Mouse (Mus musculus) splenic B cell, adult 2 months (primary cell): ENCODE measurements at regions not wholly inside any gene's neighbourhood (a gene's known extent, or its start where the extent isn't known, plus 50 kb on each side); places are given as distances from the start of the nearest gene placed in this dataset.

Experiments used
- DNase-seq: peaks from one replicate; pipeline ENCODE4 v3.0.0-alpha.2; 2011; ENCODE audit warnings: low read depth, low spot score
- H3K27me3 ChIP-seq: 2 replicates; pipeline ENCODE4 v1.6.1; 2012; ENCODE audit warnings: mild to moderate bottlenecking, low read length, moderate library complexity, mixed read lengths; ENCODE audit not compliant: control insufficient read depth, poor library complexity, insufficient read depth, severe bottlenecking
- H3K36me3 ChIP-seq: 2 replicates; pipeline ENCODE4 v1.6.1; 2012; ENCODE audit warnings: mild to moderate bottlenecking, low read length, moderate library complexity, mixed read lengths; ENCODE audit not compliant: control insufficient read depth, poor library complexity, insufficient read depth, severe bottlenecking

- DNase-seq: no peak
- Histone ChIP-seq H3K36me3 (no peaks in the 10 kb centered on the region), H3K27me3 (no peaks in the 10 kb centered on the region)
Measured at GRCm38 (mm10) chr1:105152175-105152828, 204.2 kb downstream of the Rnf152 start.

DNA sequence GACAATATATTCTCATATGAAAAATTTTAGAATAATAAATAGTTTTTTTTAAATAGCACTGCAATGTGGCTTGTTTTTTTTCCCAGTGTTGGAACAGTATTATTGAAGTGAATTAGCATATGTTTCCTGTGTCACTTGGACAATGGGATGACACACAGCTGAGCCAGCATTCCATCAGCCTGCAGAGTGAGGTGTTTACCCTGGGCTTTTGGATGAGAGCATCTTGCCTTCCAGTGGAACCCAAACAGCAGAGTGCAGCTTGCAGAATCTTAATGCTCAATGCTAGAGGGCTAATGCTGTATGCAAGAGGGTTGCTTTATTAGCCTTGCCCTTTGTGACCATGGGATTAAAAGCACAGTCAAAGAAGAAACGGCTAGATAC lies 205.1 kb downstream of the Rnf152 start:
- H3K27me3 ChIP-seq: no peaks in the 10 kb centered on the region

GRCm38 (mm10) chr1:105150624-105151465 lies 205.7 kb downstream of the Rnf152 start:
- no peak for DNase-seq
- no peaks in the 10 kb centered on the region for H3K27me3 ChIP-seq
- no peaks in the 10 kb centered on the region for H3K36me3 ChIP-seq

More for the DNA sequence above, 205.1 kb downstream of the Rnf152 start:
- H3K36me3 ChIP-seq: no peaks in the 10 kb centered on the region
- DNase-seq: no peak

- Histone ChIP-seq H3K27me3 (no peaks in the 10 kb centered on the region), H3K36me3 (no peaks in the 10 kb centered on the region)
- no peak for DNase-seq
Measured at GRCm38 (mm10) chr1:105148792-105149191, 207.7 kb downstream of the Rnf152 start.

DNA sequence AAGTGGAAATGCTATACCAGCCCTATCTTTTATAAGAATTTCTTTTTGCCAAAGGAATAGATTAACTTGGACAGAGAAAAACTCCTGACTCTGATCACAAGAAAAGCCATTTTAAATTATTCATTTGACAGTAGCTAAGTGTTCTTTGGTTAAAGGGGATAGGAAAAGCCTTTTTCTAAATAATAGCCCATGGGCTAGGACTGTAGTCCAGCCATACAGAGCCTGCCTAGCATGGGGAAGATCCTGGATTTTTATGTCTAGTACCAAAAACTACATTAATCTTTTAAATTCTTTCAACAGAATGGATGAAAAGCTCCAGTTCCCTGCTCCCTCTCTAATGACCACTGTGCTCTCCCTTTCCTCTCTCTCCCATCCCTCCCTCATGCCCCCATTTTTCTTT lies 208.5 kb downstream of the Rnf152 start:
- Histone ChIP-seq H3K27me3 (no peaks in the 10 kb centered on the region), H3K36me3 (no peaks in the 10 kb centered on the region)
- DNase-seq: no peak

DNA sequence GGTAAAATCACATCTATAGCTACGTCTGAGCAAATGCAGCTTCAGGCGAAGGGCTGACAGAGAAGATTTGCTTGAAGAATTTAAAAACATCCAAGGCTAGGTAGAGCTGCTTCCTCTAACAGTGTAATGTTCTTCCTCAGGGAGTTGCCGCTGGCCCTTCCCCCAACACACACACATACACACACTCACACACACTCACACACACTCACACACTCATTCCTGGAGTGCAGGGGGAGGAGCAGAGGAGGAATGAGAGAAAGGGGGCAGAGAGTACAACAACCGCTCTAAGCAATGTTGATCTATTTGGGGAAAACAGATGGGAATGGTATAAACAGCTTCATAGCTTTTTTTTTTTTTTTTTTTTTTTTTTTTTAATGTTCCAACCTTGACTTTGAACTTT lies 232.6 kb downstream of the Rnf152 start:
- Histone ChIP-seq H3K36me3 (no peaks in the 10 kb centered on the region), H3K27me3 (no peaks in the 10 kb centered on the region)
- no peak for DNase-seq

DNA sequence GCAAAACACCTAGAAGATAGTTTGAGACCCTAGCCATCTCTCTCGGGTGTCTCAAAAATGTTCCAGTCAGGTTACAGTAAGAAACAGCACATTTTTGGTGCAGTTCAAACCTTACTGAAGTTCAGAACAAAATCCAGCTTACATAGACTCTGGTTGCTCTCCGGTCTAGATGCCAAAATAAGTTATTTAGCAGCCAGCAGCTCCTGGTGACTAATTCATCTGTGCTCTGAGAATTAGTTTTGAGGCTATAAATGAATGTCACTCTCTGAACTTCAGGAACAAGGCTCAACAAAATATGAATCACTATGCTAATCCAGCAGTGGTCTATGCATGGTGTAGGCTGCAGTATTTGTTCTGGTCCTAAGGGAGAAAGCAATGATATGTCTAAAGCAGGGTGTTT lies 238.6 kb downstream of the Rnf152 start:
- no peak for DNase-seq
- Histone ChIP-seq H3K27me3 (no peaks in the 10 kb centered on the region), H3K36me3 (no peaks in the 10 kb centered on the region)

- Histone ChIP-seq H3K27me3 (no peaks in the 10 kb centered on the region), H3K36me3 (no peaks in the 10 kb centered on the region)
- DNase-seq: no peak
Measured at GRCm38 (mm10) chr1:105116231-105116630, 240.3 kb downstream of the Rnf152 start.

- no peaks in the 10 kb centered on the region for H3K36me3 ChIP-seq
- DNase-seq: no peak
- no peaks in the 10 kb centered on the region for H3K27me3 ChIP-seq
Measured at GRCm38 (mm10) chr1:105115391-105115790, 241.1 kb downstream of the Rnf152 start.

DNA sequence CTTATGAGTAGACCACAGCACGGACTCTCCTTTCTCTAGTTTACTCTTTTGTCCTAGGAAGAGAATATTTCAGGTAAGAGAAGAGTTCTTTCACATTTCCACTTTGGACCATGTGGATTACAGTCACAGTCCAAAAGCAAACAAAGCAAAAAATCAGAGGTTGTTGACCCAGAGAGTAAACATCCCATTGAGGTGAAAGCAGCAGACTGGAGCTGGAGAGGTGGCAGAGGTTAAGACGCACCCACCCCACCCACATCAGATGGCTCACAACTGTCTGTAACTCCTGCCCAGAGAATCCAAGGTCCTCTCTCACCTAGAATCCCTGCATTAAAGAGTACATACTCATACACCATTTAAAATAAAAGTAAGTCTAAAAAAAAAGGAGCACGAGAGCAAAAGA lies 241.7 kb downstream of the Rnf152 start:
- DNase-seq: no peak
- no peaks in the 10 kb centered on the region for H3K27me3 ChIP-seq
- H3K36me3 ChIP-seq: no peaks in the 10 kb centered on the region

DNA sequence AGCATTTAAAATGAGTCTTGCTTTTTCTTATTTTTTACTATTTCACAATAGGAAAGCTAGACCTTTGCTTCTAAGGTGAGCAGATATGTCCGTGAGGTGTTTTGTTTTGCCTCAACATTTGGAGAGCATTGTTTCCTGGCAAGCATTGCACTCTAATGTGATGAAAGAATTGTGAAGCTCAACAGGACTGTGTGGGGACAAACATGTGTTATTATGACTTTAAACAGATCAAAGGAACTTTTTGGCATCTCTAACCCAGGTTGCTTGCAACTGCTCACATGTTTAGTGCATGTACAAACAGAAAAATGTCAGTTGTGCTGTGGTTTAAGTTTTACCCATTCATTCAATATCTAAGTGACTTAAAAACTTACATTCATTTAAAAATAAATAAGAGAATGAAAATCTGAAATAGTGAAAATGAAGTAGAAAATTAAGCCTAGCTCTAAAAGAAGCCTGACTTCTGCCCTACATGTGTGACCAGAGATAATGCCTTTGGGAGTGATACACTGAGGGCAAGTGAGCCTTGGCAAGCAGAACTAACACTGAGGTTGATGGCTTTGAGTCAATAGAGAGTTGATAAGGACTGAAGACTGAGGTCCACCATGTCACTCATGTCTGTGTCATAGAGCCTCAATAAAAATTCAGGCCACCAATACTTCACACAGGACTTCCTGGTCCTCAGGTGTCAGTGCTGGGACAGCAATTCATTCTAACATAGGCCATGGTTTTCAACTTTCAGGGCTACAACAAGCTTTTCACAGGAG lies 243.6 kb downstream of the Rnf152 start:
- DNase-seq: no peak
- no peaks in the 10 kb centered on the region for H3K36me3 ChIP-seq
- no peaks in the 10 kb centered on the region for H3K27me3 ChIP-seq

DNA sequence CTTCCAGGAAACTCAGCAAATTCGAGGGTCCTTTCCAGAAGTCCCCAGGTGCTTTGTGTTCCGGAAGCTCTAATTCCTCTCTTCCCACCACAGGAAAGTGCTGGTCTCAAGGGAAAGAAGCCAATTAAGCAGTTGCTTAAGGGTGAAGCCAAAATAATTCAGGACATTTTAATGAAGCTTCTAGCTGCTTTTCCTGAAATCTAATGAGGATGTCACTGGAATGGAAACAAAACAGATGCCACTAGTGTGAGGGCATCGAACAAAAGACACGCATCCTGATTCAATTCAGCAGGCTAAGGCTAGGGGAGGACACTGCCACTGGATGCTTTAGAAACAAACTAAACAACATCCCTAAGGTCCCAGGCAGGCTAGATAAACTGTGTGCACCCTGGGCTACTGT lies 245.3 kb downstream of the Rnf152 start:
- Histone ChIP-seq H3K27me3 (no peaks in the 10 kb centered on the region), H3K36me3 (no peaks in the 10 kb centered on the region)
- no peak for DNase-seq

DNA sequence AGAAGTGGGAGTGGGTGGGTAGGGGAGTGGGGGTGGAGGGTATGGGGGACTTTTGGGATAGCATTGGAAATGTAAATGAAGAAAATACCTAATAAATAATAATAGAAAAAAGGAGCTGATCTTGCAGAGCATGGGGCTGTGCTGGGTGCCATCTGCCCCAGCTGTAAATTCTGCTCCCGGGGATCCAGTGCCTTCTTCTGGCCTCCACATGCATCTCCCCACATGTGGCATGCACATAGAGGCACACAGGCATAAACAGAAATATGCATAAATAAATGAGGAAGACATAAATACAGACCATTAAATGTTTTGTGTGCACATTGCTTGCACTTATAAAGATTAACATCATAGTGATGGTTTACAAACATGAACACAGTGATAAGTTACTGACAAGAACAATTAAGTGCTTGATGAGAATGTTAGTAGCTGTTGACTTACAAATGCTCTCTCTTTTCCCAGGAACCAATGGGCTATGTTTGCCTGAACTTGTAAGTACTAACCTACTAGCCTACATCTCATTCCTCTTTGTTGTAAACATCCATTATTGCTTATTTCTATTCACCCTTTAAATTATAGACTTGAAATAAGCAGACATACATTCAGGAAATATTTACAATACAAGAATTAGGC lies 245.8 kb downstream of the Rnf152 start:
- H3K36me3 ChIP-seq: no peaks in the 10 kb centered on the region
- DNase-seq: no peak

DNA sequence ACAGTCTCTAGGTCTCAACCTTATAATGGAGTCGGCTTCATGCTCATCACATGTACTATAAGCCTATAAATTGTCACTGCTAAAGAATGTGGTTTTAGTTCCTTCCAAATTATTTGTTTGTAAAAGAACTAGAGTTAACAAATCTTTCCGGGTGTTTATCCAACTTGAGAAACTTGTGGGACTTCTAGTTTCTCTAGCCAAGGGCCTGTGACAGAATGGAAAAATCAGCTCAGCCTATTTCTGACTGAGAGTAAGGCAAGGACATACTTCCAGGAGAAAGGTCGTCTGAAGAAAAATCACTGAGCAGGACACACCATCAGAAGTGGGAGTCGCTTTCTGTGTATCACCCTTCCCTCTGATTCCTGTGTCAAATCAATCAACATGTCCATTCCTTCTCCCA lies 248.7 kb downstream of the Rnf152 start:
- no peaks in the 10 kb centered on the region for H3K27me3 ChIP-seq
- DNase-seq: no peak
- H3K36me3 ChIP-seq: no peaks in the 10 kb centered on the region

More for the DNA sequence above, 245.8 kb downstream of the Rnf152 start:
- no peaks in the 10 kb centered on the region for H3K27me3 ChIP-seq

DNA sequence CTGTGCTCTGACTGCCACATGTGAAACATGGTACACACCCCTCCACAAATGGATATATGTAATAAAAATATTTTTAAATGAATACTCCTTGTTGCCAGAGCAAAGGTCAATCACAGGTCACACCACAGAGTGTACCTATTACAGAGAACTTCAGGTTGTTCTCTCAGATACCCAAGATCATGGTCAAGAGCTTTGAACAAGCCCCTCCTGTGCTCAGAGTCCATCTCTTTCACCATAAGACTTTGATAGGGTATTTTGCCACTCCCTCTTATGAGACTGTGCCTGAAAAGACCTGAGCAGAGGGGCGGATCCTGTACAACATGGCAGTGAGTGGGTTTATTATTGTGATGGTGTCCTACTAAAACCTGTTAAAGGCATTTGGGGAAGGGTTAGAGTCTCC lies 249.3 kb downstream of the Rnf152 start:
- Histone ChIP-seq H3K36me3 (no peaks in the 10 kb centered on the region), H3K27me3 (no peaks in the 10 kb centered on the region)
- no peak for DNase-seq
